Mouse (Mus musculus) cerebral cortex, adult 2 months (tissue): ENCODE results near the gene Lrrc8d.

Experiments used
- WGBS: fragments of 180-500 bp; shearing (Covaris S2); methylation state at CpG from one replicate; pipeline ENCODE4 v1.1.7; 2018; 5-methylcytosine and 5-hydroxymethylcytosine counted together

Gene Lrrc8d

GRCm38 (mm10) chr5:105858754-105859694 is 159.3 kb downstream of the Lrrc8d start:
- WGBS = 74% methylated on average over 8 of the region's 8 CpGs

DNA sequence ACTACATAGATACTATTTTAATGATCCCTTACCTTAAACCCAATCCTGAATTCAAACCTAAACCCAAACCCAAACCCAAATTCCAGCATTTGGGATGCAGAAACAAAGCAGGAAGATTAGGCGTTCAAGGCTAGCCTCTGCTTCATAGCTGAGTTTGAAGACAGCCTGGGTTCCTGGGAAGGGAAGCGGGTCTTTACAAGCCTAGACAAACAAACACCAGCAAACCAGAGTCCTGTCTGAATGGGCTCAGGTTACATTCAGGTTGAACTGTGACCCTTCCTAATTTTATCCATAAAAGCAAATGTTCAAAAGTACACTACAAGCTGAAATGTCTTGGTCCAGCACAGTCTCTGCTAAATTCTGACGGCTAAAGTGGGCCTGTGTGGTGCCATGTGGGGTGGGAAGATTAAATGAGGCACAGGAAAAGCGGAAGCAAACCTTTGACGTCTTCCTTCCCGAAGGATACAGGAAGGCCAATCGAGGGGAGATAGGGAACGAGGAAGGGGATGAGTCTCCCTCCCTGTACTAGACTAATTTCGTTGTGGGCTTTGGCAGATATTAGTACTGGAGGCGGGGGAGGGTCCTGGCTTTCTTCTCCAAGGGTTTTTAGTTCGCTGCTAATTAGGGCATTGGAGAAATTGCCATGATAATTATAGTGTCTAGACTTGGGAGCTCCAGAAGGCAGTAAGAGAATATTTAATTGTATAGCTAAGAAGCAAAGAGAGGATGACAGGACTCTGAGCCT is 160.1 kb downstream of the Lrrc8d start:
- 75% methylated on average over 11 of the region's 11 CpGs for WGBS

GRCm38 (mm10) chr5:105860461-105860835 is 160.7 kb downstream of the Lrrc8d start:
- 87% methylated on average over 10 of the region's 10 CpGs for WGBS

GRCm38 (mm10) chr5:105861616-105862015 is 161.8 kb downstream of the Lrrc8d start:
- WGBS = 95% methylated on average over 5 of the region's 5 CpGs

DNA sequence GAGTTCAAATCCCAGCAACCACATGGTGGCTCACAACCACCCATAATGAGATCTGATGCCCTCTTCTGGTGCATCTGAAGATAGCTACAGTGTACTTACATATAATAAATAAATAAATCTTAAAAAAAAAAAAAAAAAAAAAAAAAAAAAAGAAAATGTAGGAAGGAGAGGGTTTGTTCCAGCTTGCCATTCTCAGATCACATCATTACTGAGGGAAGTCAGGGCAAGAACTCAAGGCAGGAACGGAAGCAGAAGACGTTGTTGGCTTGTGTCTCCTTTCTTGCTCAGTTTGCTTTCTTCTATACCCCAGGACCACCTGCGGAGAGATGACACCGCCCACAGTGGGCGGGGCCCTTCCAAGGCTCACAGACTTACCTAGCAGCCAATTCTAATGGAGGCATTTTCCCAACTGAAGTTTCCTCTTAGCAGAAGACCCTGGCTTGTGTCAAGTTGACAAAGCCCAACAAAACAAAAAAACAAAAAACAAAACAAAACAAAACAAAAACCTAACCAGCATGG is 165.4 kb downstream of the Lrrc8d start:
- WGBS = 56% methylated on average over 5 of the region's 5 CpGs

GRCm38 (mm10) chr5:105867427-105867826 is 167.7 kb downstream of the Lrrc8d start:
- 44% methylated on average over 4 of the region's 4 CpGs for WGBS

DNA sequence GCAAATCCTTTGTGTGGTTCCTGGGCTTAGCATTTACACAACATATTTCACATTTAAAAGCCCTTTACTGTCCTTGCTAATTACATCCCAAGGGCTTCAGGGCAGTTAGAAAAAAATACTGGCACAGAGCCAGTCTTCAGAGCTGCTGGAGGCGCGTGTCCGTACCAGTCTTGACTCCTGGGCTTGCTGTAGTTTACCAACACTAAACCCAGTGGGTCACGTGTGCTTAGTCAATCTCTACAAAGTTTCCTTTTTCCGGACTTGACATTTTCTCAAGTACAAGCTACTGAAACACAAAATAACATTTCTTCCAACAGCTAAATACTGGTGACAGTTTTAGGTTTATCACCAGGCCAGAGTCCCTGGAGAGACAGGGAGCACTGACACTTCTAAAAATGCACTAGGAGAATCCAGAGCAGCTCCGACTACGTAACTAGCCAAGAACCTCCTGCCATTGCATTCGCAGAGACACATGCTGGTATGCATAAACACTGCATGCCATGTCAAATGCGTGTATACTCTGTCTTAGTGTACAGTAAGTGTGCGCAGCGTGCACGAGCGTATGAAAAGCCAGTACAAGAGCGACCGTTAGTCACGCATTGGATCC is 168.2 kb downstream of the Lrrc8d start:
- WGBS = 37% methylated on average over 16 of the region's 16 CpGs

GRCm38 (mm10) chr5:105868593-105868992 is 168.8 kb downstream of the Lrrc8d start:
- 7% methylated on average over 3 of the region's 3 CpGs for WGBS

DNA sequence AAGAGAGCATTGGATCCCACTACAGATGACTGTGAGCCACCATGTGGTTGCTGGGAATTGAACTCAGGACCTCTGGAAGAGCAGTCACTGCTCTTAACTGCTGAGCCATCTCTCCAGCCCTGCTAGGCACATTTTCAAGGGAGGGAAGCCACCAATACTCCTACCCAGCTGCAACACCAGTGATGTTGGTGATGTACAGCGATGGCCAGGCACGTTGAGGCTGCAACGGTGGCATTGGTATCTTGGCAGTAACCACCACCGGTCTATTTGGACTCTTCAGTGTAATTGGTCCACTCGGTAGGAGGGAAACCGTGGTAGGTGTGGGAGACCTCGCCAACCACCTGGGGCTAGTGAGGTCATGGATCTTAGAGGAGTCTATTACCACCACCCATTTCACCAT is 170.0 kb downstream of the Lrrc8d start:
- 93% methylated on average over 7 of the region's 7 CpGs for WGBS

DNA sequence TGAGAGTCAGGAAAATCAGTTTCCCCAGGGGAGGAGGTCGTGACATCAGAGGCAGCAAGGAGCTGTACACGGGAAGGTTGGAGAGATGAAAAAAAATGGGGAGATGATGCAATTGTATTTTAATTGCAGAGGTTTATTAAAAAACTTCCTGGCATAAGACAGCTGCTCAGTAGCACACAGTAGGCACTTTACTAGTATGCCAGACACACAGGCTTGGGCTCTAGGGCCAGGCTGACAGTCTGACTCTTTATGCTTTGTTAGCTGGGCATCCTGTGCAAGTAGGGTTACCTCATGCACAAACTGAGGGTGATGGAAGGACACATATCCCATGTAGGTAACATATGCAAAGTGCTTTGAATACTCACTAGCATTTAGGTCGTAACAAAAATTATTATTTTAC is 171.4 kb downstream of the Lrrc8d start:
- 85% methylated on average over 3 of the region's 3 CpGs for WGBS

GRCm38 (mm10) chr5:105872176-105872575 is 172.4 kb downstream of the Lrrc8d start:
- WGBS = 88% methylated on average over 8 of the region's 8 CpGs

DNA sequence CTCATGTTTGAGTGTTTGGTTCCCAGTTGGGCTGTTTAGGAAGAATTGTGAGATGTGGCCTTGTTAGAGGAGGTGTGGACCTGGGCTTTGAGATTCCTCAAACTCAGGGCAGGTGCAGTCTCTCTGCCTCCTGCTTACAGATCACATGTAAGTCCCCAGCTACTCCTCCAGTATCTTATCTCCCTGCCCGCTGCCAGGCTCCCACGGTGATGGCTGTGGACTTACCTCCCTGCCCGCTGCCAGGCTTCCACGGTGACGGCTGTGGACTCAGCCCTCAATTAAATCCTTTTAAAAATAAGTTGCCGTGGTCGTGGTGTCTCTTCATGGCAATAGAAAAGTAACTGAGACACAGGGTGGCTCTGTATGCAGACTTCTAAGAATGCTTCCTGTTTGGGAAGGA is 173.1 kb downstream of the Lrrc8d start:
- WGBS = 37% methylated on average over 7 of the region's 7 CpGs

GRCm38 (mm10) chr5:105873774-105874173 is 174.0 kb downstream of the Lrrc8d start:
- WGBS = 87% methylated on average over 3 of the region's 3 CpGs

DNA sequence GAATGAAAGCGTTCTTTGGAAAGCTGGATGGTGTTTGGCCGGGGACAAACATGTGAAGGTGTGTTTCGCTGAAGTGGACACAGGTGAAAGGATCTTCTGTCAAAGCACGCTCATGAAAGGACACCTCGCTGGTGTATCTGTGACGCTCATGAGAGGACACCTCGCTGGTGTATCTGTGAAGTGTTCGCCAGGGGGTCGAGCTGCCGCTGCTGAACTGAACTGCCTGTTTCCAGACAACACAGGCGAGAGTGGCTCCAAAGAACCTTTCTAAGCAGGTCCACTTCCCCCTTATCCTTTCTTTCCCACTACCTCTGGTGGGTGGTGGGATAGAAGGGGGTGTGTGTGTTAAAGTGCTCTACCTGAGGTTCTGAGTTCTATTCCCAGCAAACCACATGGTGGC is 174.7 kb downstream of the Lrrc8d start:
- 96% methylated on average over 11 of the region's 11 CpGs for WGBS

GRCm38 (mm10) chr5:105876068-105876924 is 176.5 kb downstream of the Lrrc8d start, which contains the start of gene Zfp326:
Gene Zfp326, plus strand, starts transcription at chr5:105876565.
- WGBS = under 1% methylated on average over 78 of the region's 83 CpGs

DNA sequence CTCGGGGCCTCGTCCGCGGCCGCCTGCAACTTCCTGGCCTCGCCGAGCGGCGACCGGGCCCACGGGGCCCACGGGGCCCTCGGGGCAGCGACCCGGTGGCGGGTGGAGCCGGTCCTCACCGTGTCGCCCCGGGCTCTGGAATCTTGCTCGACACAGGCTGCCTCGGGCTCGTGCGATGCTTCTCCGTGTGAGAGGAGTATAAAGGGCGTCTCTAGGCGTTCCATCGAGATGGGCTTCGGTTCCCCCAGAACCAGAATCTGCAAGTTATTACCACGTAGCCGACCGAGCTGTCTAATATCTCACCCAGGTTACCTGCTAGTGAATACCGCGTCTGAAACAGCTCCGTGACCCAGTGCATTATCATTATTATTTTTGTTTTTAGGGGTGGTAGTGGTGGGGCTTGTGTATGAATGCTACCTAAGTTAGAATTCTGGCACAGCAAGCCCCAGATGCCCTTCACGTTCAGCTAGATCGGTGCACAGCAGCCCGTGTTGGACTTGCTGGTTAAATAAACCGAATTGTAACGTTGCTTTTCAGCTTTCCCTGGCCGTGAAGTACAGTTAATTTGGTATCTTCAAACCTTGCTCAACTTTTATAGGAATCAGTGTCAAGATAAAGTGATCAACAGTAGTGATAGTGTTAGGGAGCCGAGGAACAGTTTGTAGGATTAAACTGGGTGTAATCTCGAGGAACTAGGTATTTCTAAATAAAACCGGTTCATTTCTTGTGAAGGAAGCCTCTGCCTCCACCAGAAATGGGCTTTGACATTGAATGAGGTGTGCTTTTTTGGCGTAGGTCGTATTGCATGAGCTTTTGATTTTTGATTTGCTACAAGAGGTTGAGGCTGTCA is 177.4 kb downstream of the Lrrc8d start:
- WGBS = under 1% methylated on average over 46 of the region's 46 CpGs
